Mouse (Mus musculus) heart, postnatal 0 days (tissue): ENCODE measurements around the gene Tsks.

Source experiments
- CTCF ChIP-seq: IDR thresholded peaks from 2 replicates; pipeline ENCODE4 v1.5.1; 2016; ENCODE audit warnings: antibody characterized with exemption, control low read depth, low read depth
- EP300 ChIP-seq: IDR thresholded peaks from 2 replicates; pipeline ENCODE4 v1.6.1; 2016; ENCODE audit warnings: antibody characterized with exemption, low read depth

GRCm38 (mm10) chr7:44922530-44922929, 20.5 kb upstream of the Tsks start:
- no peak for TF ChIP-seq CTCF
- no peak for TF ChIP-seq EP300
